In the genomic region with DNA sequence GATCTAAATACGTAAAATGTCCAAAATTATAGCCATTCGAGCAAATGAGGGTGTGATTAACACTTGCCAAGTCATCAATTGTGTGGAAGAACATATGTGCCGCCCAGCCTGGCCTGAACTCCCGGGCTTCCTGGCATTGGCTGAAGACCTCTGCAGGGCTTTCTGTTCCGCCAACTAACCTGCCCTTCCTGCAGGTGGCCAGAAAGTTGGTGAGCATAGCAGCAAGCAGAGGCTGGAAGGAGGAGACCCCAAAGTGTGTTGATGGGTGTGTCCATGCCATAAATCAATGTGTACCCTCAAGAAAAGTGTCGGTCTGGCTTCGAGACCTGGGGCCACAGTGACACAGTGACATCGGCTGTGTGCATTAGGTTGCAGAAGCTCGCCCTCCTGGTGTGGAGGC, we compare ENCODE assay signal across 15 mouse cellular contexts.
DNase-seq lines count a peak whose midpoint lies in the region.
"Had no signal": no experiment of that assay in that cellular context is flagged by ENCODE, and none has a peak within 500 bp of the region (broad histone marks: within the 10 kb centered on the region; RNA-seq: fewer than 3 reads in every experiment).

No protein-coding gene starts in this region.

- DNase-seq in cerebellum, adult 11-12 months, result peak; percentile 77
- no peak for DNase-seq in cerebellum, adult 8-10 months
- peak; percentile 62 to 65 for DNase-seq in cerebellum, adult 18-20 months
- DNase-seq in cerebellum, adult 9-10 months, result peak; percentile 74
- peak; percentile 49 to 51 for DNase-seq in cerebellum, postnatal 36 days
- no peak for DNase-seq in natural killer cell, adult 2 months (ENCODE audit: low spot score in 2 of 2)
- DNase-seq in spleen, postnatal 10 days (ENCODE audit: low spot score in 2 of 2), result no peak
- DNase-seq: adrenal gland, adult 2 months; adrenal gland, postnatal 14 days; embryo, embryonic 11 days; gastrocnemius, postnatal 25 days; heart, adult 18-20 months; heart, postnatal 10 days; heart, postnatal 4 days; kidney, adult 2 months had no signal

Comparison
In these comparisons a context has a peak if more than half of its experiments do, and no peak if none do; other contexts are left out.
1. DNase-seq: peak in cerebellum, adult 11-12 months (single experiment), cerebellum, adult 18-20 months (2 of 2), cerebellum, adult 9-10 months (single experiment) and cerebellum, postnatal 36 days (2 of 2); none in cerebellum, adult 8-10 months (single experiment), natural killer cell, adult 2 months (0 of 2) and spleen, postnatal 10 days (0 of 2).